Mouse (Mus musculus) bone marrow macrophage, adult 2 months (primary cell): ENCODE data around the gene Ttpal.

ENCODE experiments used
- CTCF ChIP-seq: IDR thresholded peaks from 2 replicates; pipeline ENCODE4 v1.5.1; 2012; ENCODE audit warnings: low read depth, mild to moderate bottlenecking, low read length, moderate library complexity
- POLR2A ChIP-seq: IDR thresholded peaks from 2 replicates; pipeline ENCODE4 v1.6.1; 2012; ENCODE audit warnings: mild to moderate bottlenecking, low read depth, low read length, borderline replicate concordance

GRCm38 (mm10) chr2:163631223-163631622 is 29.1 kb downstream of the Ttpal start:
- TF ChIP-seq CTCF (no peak), POLR2A (no peak)
